Mouse (Mus musculus) adipocyte (in vitro differentiated cells): ENCODE data around the gene Fam49a.

Experiments
- DNase-seq: peaks from one replicate; pipeline ENCODE4 v3.0.0-alpha.2; 2016; ENCODE audit warnings: low spot score

Gene Fam49a

GRCm38 (mm10) chr12:12270495-12270894 is 8.6 kb downstream of the Fam49a start:
- no peak for DNase-seq

GRCm38 (mm10) chr12:12274115-12274514 is 12.2 kb downstream of the Fam49a start:
- DNase-seq: no peak

DNA sequence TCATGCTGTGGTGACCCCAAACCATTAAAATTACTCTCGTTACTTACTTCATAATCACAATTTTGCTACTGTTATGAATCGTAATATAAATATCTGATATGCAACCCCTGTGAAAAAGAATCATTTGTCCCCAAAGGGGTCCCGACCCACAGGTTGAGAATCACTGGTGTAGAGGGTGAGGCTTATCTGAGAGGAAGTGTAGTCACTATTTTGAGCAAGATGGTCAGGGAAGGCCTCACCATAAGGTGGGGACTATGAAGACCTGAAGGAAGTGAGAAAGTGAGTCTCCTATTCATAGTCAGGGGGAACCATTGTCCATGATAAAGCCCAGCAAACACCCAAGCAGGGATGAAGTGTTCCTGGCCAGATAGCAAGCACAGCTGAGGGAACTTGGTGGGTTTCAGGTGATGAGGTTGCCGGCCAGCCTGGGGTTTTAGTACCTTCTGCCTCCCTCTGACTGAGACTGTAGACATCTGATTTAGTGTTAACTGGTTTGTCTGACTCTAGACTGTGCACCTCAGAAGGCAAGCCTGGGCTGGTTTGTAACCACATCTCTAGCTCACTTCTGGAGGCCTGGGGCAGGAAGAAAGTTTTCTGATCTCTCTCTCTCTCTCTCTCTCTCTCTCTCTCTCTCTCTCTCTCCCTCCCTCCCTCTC is 13.3 kb downstream of the Fam49a start:
- no peak for DNase-seq

- DNase-seq: no peak
These were observed 16.0 kb downstream of the Fam49a start for GRCm38 (mm10) chr12:12277741-12278463.

GRCm38 (mm10) chr12:12278464-12278872 is 16.5 kb downstream of the Fam49a start:
- DNase-seq: no peak

DNA sequence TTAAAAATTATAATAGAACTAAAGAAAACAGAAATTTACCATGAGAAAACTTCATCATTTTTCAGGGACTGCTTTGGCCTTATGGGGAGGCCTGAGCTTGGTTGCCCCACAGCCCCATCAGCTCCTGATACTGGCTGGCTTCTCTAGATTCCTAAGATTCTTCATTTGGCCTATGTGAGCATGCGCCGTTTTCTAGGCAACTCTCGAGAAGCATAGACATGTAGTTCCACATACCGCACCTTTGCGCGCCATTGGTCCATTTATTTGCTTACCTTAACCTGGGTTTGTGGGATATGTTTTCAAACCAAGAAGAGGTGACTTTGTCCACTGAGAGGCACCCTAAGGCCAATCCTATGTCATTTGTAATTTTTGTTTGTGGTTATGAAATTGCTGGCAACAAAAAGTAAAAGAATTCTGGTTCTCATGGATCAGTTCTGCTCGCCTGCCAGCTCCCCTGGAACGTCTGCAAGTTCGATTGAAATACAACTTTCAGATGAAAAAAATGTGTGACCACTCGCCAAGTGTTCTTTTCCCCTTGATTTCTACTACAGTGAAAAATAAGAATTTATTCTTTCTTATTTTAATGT is 21.9 kb downstream of the Fam49a start:
- DNase-seq: no peak

DNA sequence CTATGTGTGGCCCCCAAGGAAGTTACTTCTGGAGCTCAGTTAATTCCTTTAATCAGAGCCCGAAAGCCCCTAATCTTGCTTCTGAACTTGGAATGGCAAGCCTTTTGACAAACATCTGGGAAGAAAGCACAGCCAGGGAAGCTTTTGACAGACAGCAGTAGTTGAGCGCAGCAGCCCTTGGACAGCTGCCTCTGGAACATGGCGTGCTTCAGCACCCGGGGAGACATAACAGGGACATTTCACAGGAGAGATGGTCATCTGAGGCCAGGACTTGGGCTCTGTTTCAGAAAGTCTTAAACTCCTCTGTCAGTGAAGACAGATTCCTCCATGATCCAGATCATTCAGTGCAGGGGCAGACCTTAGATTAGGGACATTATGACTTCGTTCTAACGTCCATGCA is 22.6 kb downstream of the Fam49a start:
- DNase-seq: no peak

DNA sequence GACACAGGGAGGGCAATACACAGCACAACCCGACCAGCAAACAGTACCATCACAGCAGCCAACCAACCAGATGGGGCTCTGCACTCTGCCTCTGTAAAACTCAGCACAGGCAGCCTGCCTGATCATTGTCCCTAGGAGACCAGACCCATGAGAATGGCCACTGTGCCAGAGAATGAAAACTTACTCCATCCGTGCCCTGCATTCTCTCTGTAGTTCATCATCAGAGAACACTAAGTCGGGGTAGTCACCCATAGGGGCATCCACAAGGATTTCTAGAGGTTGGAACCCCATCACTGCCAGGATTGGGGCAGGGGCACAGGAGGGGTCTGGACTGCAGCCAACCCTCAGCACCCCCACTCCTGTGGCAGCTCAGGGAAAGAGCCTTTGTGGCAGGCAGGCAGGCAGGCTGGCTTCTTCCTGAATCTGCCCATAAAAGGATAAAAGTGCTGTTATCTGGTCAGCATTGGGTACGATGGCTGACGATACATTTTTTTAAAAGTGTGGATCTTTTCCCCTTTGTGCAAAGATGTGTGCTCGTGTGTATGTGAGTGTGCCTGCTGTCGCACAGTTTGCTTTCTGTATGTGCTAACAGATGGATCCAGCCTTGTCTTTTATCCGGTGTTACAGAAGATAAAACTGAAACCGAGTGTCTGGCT is 25.3 kb downstream of the Fam49a start:
- DNase-seq: no peak

DNA sequence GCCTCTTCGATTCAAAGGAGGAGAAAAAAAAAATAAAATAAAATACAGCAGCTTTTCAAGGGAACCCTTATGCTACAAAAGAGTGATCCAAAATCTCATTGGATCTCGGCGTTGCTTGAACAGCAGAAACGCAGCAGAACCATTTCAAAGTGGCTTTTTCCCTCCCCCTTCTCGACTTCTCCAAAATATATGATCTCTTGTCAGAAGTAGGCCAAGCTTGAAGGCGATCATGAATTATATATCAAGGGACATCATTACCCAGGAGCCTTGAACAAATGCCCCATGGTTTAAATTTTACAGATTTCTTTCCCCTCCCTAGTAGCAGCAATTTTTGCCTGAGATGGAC is 25.8 kb downstream of the Fam49a start:
- no peak for DNase-seq

DNA sequence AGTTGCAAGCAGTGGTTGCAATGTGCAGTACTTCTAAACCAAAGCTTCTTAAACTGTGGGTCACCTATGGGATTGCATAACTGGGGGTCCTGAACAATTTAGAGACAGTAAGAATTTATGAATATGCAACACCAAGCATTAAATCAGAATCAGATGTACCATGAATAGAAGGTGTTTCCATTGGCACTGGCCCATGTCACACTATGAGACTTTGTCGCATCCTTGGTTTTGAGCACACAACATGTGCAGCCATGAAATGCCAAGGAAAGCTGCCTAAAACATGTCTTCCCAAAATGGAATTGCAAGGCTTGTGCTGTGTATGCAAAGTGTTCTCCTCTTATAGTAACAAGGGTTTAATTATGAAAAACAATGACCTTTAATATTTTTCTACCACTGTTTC is 26.6 kb downstream of the Fam49a start:
- DNase-seq: no peak

GRCm38 (mm10) chr12:12289636-12290035 is 27.7 kb downstream of the Fam49a start:
- DNase-seq: no peak

DNA sequence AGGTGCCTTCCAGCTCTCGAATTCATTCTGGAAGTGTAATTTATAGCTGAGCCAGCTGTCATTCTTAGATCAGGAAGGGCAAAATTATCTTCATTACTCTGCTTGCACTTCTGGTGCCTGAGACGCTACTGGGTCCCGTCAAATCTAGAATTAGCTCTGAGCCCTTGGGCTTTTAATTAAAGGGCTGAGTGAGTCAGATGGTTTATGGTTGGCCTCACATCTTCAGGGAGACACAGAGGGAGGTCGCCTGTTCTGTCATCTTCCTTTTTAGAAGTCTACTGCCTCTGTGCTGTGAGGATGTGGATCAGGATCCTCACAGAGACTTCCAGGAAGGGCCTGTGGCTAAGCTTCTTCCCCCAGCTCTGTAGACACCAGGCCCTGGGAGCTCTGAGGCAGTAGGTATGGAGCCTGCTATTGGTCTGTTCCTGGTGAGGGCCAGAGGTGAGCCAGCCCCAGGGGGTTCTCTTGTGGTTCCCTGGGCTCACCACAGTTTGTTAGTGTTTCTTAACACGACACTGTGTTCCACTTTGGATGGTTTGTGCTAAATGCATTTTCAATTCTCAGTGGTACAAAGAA is 30.2 kb downstream of the Fam49a start:
- no peak for DNase-seq

DNA sequence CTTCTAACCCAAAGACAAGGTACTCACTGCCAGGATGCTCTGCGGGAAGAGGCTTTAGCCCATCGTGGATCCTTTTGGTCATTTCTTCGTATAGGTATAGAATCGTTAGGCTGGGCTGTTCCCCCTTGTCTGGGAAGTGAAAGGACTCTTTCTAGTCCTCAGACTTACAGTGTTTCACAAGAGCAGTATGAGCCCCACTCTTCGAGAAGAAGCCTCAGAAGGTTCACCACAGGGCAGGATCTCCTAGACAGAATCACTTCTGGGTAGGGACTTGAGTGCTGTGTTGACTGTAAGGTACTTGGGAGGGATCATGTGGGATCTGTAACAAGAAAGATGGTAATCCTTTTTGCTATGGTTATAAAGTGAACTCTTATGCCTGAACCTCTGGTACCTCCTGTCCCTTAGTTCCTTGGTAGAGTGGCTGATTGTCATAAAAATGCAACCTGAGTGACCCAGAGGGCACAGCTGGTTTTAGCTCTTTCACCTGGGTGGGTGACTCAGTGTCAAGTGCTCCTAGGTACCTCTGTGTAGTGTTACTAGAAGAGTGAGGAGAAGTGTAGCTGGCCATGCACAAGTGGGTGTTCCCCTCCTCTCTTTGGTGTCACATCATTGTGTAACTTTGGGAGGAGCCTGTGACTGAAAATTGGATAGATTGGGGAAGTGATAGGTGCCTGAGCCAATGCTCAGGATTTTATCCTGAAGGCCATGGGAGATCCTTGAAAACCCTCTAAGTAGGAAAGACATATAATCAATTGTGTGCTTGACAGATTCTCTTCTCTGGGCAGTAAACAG is 32.6 kb downstream of the Fam49a start:
- no peak for DNase-seq

DNA sequence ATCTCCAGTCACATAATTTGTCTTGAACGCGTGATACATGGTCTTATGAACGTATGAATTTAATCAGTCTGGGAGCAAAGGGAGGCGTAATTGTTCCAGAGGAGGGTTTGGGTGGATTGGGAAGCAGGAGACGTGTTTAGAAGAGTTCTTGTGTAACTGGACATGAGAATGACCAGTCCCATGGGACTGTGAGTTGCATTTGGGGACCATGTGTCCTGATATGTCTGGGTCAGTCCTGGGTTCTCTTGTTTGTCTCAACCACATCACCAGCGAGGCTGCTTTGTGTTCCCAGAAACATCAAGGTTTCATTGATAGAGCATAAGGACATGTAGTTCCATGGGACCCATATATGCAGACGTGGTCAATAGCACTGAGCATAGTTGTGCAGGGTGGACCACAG is 36.5 kb downstream of the Fam49a start:
- DNase-seq: no peak

DNA sequence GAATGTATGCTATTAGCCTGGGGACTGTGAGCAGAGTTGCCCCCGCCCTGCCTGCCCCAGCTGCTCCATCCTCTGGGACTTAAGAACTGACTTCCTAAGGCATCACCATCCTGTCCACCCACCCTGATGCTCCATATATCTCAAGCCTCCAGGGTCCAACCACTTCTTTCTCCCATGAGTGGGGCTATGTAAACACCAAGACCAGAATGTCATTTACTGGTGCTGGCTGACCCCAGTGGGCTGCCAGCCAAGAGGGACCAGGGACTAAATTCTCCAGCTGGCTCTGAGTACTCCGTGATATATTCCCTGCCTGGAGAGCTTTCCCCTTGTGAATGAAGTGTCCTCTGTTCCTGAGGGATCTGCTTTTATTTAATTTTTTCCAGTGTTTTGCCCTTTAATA is 37.4 kb downstream of the Fam49a start:
- no peak for DNase-seq

- DNase-seq: no peak
These were observed 39.2 kb downstream of the Fam49a start for GRCm38 (mm10) chr12:12301149-12301548.

GRCm38 (mm10) chr12:12301815-12302214 is 39.9 kb downstream of the Fam49a start:
- no peak for DNase-seq

GRCm38 (mm10) chr12:12306214-12306613 is 44.3 kb downstream of the Fam49a start:
- DNase-seq: no peak

DNA sequence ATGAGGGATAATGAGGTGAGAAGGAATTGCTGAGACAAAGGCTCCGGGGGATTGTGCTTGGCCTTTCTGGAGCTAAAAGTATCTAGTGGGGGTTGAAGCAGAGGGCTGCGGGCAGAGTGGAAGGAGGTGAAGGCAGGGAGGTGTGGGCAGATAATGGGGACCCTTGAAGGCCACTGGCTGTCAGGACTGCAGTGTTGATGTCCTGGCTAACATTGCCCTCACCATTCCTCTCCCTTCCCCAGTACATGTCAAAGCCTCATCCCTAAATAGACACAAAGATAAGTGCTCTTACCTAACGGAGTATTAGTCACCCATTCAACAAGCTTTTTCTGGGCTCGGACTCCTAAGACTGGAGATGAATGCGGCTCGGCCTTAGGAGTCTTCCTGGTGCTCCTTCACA is 44.9 kb downstream of the Fam49a start:
- no peak for DNase-seq

GRCm38 (mm10) chr12:12307245-12307644 is 45.3 kb downstream of the Fam49a start:
- no peak for DNase-seq

GRCm38 (mm10) chr12:12313437-12313836 is 51.5 kb downstream of the Fam49a start:
- DNase-seq: no peak

DNA sequence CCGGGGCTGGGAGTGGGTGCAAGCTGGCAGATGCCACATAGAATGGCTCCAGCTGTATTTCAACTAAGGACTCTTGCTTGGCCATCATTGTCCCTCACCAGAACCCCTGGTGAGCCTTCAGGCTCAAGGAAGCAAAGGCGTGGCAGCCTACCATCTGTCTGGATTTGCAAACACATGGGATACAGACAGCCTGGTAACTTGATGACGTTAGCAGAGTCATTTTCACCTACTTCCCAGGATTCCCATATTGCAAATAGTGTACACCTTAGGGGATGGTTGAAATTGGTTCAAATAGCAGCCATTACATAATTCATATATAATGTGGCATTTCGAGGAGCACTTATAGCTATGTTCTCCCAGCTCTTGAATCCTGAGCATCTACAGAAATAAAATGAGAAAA is 52.0 kb downstream of the Fam49a start:
- DNase-seq: no peak
